Mouse (Mus musculus): Measurements from ENCODE around the gene Esrra.

The Esrra gene

GRCm38 (mm10) chr19:6941372-6942248 lies 20.0 kb upstream of the Esrra start, which contains the start of gene Bad:
Gene Bad, plus strand, starts transcription at chr19:6941861.
- DNase-seq (ENCODE audit: low read depth, low spot score), result peak; percentile 88

GRCm38 (mm10) chr19:6940396-6941351 lies 19.1 kb upstream of the Esrra start:
- no peak for DNase-seq (ENCODE audit: low read depth, low spot score)

- DNase-seq (ENCODE audit: low read depth, low spot score), result no peak
Observed at GRCm38 (mm10) chr19:6939106-6940002, 17.7 kb upstream of the Esrra start.

GRCm38 (mm10) chr19:6937541-6938465 lies 16.2 kb upstream of the Esrra start:
- no peak for DNase-seq (ENCODE audit: low read depth, low spot score)

GRCm38 (mm10) chr19:6936299-6936698 lies 14.7 kb upstream of the Esrra start:
- no peak for DNase-seq (ENCODE audit: low read depth, low spot score)

- no peak for DNase-seq (ENCODE audit: low read depth, low spot score)
Observed at GRCm38 (mm10) chr19:6934195-6934977, 12.8 kb upstream of the Esrra start, which contains the start of gene Kcnk4. Gene Kcnk4, minus strand, starts transcription at chr19:6934515.

- DNase-seq (ENCODE audit: low read depth, low spot score), result no peak
Observed at GRCm38 (mm10) chr19:6933436-6934194, 12.0 kb upstream of the Esrra start.

- no peak for DNase-seq (ENCODE audit: low read depth, low spot score)
Observed at GRCm38 (mm10) chr19:6933102-6933435, 11.5 kb upstream of the Esrra start.

- no peak for DNase-seq (ENCODE audit: low read depth, low spot score)
Observed at GRCm38 (mm10) chr19:6932018-6932417, 10.4 kb upstream of the Esrra start.

- DNase-seq (ENCODE audit: low read depth, low spot score), result no peak
Observed at GRCm38 (mm10) chr19:6931002-6931401, 9.4 kb upstream of the Esrra start.

GRCm38 (mm10) chr19:6928080-6928479 lies 6.5 kb upstream of the Esrra start:
- DNase-seq (ENCODE audit: low read depth, low spot score), result no peak

GRCm38 (mm10) chr19:6926559-6927255 lies 5.1 kb upstream of the Esrra start:
- no peak for DNase-seq (ENCODE audit: low read depth, low spot score)

GRCm38 (mm10) chr19:6925611-6926329 lies 4.2 kb upstream of the Esrra start:
- DNase-seq (ENCODE audit: low read depth, low spot score), result no peak

- DNase-seq (ENCODE audit: low read depth, low spot score), result no peak
Observed at GRCm38 (mm10) chr19:6925307-6925573, 3.6 kb upstream of the Esrra start, which contains the start of gene Catsperz. Gene Catsperz, minus strand, starts transcription at chr19:6925380.

- no peak for DNase-seq (ENCODE audit: low read depth, low spot score)
Observed at GRCm38 (mm10) chr19:6924461-6925306, 3.1 kb upstream of the Esrra start.

- no peak for DNase-seq (ENCODE audit: low read depth, low spot score)
Observed at GRCm38 (mm10) chr19:6922901-6923735, 1.5 kb upstream of the Esrra start.
